Mouse (Mus musculus) kidney, postnatal 25 days (tissue): ENCODE data around the gene Lin7b.
"Not testable (repeated sequence)": the region's sequence is repeated elsewhere in the genome, so short reads cannot be mapped to it uniquely, and the experiment has no call there.

Source experiments
- DNase-seq, 2 experiments: peaks; one replicate each; pipeline ENCODE4 v3.0.0; 2021; ENCODE audit warnings: mixed read lengths in 2 of 2

Lin7b gene

GRCm38 (mm10) chr7:45395578-45396336 lies 25.4 kb upstream of the Lin7b start, which contains the start of gene Snrnp70:
TSS of gene Snrnp70 (minus strand) at chr7:45395742.
- peak; percentile 100 for DNase-seq

- peak in 1 of 2 experiments; percentile 71 for DNase-seq
Measured at GRCm38 (mm10) chr7:45395129-45395541, 24.8 kb upstream of the Lin7b start.

DNA sequence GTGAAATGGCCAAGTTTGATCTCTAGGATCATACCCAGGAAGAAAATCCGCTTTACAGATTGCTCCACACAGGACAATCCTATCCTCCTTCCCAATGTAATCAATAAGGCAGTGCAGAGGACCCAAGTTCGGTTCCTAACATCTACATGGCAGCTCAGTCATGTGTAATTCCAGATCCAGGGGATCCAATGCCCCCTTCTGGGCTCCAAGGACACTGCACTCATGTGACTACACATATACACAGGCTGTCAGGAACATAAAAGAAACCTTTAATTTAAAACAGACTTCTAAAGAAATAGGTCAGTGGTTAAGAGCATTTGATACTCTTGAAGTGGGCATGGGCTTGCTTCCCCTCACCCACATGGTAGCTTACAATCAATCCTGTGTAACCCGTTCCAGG lies 15.7 kb upstream of the Lin7b start:
- no peak for DNase-seq

GRCm38 (mm10) chr7:45376057-45376456 lies 5.7 kb upstream of the Lin7b start:
- DNase-seq, result no peak

GRCm38 (mm10) chr7:45374620-45375019 lies 4.2 kb upstream of the Lin7b start:
- DNase-seq, result no peak

GRCm38 (mm10) chr7:45372371-45372770 lies 2.0 kb upstream of the Lin7b start:
- no peak for DNase-seq

DNA sequence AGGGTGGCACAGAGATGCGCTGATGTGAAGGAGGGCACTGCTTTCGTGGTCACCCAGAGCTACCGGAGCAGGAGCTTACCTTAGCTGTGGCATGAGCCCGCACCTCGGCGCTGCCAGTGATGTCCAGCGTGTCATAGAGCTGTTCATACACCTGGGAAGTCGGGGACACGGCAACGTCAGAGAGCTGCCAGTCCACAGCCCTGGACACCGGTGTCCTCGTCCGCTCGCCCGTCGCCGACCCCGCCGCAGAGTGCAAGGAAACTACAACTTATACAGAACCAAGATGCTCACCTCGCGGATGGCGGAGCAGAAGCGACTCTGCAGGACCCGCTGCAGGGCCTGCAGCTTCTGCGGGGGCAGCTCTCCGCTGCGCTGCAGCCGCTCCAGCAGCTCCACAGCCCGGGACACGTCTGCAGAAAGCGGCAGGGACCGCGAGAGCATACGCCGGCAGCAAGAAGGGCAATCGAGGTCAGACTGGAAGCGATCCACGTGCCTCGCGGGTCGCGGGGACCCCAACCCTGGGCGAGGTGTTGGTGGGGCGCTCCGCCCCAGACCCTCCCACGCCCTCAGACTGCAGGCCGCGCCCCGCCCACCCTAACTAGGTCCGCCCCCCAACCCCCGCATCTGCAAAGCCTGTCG lies 428 bp downstream of the Lin7b start:
- no peak for DNase-seq

DNA sequence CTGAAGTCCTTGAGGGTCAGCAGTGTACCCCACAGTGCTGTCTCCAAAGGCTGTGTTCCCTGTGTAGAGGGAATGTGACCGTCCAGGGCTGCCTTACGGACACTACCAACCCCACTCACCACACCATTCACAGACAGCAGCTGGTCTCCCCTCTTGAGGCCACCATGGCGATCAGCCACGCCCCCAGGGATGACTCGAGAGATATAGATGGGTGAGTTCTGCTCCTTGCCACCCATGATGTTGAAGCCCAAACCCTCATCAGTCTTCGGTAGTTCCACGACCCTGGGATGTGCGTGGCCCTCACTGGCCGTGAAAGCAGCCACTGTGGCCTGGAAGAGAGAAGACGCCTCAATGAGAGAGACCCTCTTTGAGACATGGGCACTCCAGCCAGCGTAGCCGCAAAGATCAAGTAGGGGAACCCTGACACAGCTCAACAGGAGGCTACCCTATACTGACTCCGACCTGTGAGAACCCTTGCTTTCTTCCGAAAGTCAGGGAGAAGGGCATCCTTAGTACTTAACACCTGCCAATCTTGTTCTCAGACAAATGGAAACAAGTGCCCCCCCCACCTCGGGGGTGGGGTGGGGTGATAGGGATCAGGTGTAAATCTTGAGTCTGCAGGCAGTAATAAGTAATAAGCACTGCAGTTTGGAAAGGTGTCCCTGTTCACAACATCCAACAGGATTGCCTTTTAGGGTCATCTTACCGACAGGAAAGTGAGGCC lies 1.2 kb downstream of the Lin7b start:
- no peak for DNase-seq

DNA sequence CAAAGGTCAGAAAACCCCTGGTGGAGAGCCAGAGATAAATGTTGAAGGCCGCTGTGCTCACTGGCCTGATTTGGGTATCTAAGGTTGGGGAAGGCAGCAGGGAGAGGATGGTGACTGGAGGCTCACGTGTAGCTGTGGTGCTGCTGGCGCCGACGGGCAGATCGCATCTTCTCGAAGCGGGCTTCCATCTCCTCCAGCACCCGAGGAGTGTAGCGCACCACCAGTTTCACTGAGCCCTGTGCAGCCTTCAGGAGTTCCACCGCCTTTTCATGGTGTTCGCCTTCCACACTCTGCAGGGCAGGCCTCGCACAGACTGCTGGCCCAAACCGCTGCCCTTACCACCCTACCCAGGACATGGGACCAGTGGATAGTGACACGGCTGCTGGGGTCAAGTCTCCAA lies 2.2 kb downstream of the Lin7b start:
- DNase-seq, result no peak

GRCm38 (mm10) chr7:45367020-45367880 lies 3.1 kb downstream of the Lin7b start:
- peak; percentile 96 to 97 for DNase-seq

DNA sequence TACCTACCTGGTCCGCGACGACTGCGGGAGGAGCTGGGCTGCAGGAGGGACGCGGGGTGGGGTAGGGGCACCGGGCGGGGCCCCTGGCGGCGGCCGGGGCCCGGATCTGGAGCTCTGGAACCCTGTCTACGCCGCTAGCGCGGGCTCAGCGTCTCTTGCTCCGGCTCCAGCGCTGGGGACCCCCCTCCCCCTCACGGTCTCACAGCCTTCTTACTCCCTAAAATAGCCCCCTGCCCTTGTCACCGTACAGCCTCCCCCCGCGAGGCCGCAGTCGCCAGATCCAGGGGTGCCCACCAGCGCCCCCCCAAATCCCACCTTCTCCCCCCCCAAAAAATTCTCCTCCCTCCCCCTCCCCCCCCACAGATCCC lies 3.7 kb downstream of the Lin7b start, which contains the start of gene Ppfia3:
Gene Ppfia3 (minus strand): TSS at position 368 of the 368 bp plus-strand sequence.
- DNase-seq, result no peak

GRCm38 (mm10) chr7:45365742-45366651 lies 4.4 kb downstream of the Lin7b start:
- peak; percentile 49 to 70 for DNase-seq

GRCm38 (mm10) chr7:45363983-45364382 lies 6.4 kb downstream of the Lin7b start:
- DNase-seq, result no peak

GRCm38 (mm10) chr7:45362801-45363200 lies 7.6 kb downstream of the Lin7b start:
- DNase-seq, result peak; percentile 42 to 57

DNA sequence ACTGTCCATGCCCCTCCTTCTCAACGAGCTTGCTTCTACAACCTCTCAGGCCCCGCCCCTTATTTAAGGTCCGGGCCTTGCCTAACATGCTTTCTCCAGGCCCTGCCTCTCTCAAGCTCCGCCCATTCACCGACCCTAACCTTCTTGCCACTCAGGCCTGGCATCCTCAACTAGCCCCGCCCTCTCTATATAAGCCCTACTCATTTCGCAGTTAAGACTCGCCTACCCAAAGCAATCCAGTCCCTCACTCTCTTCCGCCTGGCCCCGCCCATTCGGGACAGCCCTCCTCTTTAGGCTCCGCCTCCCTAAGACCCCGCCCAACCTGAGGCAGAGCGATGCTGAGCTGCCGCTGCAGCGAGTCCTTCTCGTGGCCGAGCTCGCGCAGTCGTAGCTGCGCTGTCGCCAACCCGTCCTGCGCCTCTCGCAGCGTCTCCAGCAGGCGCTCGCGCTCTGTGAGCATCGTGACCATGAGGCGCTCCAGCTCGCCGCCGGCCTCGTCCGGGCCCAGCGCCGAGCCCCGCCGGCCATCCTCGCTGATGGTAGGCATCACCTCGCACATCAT lies 9.1 kb downstream of the Lin7b start:
- peak; percentile 71 to 79 for DNase-seq

DNA sequence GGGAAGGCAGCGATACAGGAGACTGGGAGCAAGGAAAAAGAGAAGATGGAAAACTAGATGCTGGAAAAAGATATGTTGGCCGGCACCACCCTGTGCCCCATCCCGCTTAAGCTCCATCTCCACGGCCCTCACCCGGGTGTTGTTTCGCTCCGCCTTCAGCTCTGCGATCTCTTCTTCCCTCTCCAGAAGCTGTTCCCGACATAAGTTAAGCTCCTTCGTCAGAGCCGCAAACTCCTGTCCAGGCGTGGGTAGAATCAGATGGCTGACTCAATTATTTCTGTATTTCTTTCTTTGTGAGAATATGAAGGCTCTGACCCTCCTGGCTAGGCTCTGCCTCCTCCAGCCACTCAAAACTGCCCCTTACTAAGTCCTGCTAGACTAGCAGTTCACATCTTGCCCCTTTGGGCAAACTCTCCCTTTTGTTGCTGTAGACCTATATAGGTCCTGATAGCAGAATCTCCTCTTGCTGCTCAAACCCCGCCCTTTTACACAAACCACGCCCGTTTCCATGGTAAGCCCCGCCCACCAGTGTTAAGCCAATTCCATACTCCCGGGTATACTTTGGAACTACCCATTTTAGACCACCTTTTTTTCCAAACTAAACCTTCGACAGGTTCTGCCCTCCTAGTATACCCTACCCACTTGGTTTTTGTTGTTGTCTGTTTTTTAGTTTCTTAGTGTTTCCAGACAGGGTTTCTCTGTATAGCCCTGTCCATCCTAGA lies 9.8 kb downstream of the Lin7b start:
- no peak for DNase-seq

GRCm38 (mm10) chr7:45359081-45359480 lies 11.3 kb downstream of the Lin7b start:
- DNase-seq, result not testable (repeated sequence)

GRCm38 (mm10) chr7:45356087-45356486 lies 14.3 kb downstream of the Lin7b start:
- DNase-seq, result no peak

DNA sequence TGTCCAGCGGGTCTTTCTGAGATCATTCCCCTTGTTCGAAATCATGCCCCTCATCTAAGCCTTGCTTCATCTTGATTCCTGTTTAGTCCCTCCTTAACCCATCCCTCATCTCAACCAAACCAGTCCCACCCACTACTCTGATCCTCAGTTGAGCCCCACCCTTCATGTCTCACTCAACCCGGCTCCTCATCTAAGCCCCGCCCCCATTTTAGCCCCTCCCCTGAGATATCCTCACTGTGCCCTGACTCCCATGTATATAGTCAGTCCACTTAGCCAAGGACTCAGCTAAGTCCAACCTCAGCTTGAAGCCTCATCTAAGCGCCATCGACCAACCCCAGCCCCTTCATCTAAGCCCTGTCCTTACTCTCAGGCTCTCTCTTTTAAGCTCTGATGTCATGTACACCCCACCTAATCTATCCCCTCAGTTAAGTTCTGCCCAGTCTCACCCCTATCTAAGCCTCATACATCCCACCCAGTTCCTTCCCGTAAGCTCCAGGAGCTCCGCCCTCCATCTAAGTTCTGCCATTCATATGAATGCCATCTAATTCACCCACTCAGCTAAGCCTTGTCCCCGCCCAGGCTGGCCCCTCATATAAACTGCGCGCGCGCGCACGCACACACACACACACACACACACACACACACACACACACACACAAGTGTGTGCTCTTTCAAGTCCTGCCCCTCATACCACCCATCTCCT lies 14.9 kb downstream of the Lin7b start:
- no peak for DNase-seq

GRCm38 (mm10) chr7:45353041-45353440 lies 17.3 kb downstream of the Lin7b start:
- no peak for DNase-seq
